Mouse (Mus musculus) cerebellum, adult 2 months (tissue): ENCODE results near the gene Bcl7c. TPM values are rescaled to one million over a fixed set of nuclear protein-coding genes. Genes with fewer than 3 reads are reported as not detected.

Source experiments
- DNase-seq, 2 experiments: peaks; one replicate each; pipeline ENCODE4 v3.0.0; 2021
- H3K27ac ChIP-seq: fragments of 200-500 bp; 2 replicates; pipeline ENCODE4 v1.5.1; 2012; ENCODE audit warnings: low read length, control low read depth, inconsistent platforms; ENCODE audit not compliant: insufficient read depth
- H3K27me3 ChIP-seq: fragments of 200-500 bp; 2 replicates; pipeline ENCODE4 v1.6.1; 2012; ENCODE audit warnings: inconsistent platforms, mild to moderate bottlenecking, low read length, moderate library complexity; ENCODE audit not compliant: control insufficient read depth, insufficient read depth
- H3K4me1 ChIP-seq: fragments of 200-500 bp; 2 replicates; pipeline ENCODE4 v1.6.1; 2011; ENCODE audit warnings: low read length; ENCODE audit not compliant: control insufficient read depth, insufficient read depth
- H3K4me3 ChIP-seq: fragments of 200-500 bp; replicated peaks from 2 replicates; pipeline ENCODE3; 2011; ENCODE audit warnings: mild to moderate bottlenecking, low read depth, low read length, control low read depth; ENCODE audit not compliant: insufficient read depth
- CTCF ChIP-seq: fragments of 200-500 bp; IDR thresholded peaks from 2 replicates; pipeline ENCODE4 v1.5.1; 2011; ENCODE audit warnings: low read depth, mild to moderate bottlenecking, control low read depth, low read length, moderate library complexity, borderline replicate concordance; ENCODE audit not compliant: insufficient read depth
- POLR2A ChIP-seq: fragments of 200-500 bp; IDR thresholded peaks from 2 replicates; pipeline ENCODE4 v1.6.1; 2011; ENCODE audit warnings: low read length, control low read depth, borderline replicate concordance; ENCODE audit not compliant: insufficient read depth
- WGBS: fragments of 180-500 bp; shearing (Covaris S2); methylation state at CpG from one replicate; pipeline ENCODE4 v1.1.7; 2018; 5-methylcytosine and 5-hydroxymethylcytosine counted together
- polyA plus RNA-seq: library from polyadenylated mRNA; depleted of rRNA; stranded (reverse); fragments of >200 nt; gene quantifications from 2 replicates; pipeline ENCODE4 v1.2.3, GENCODE M21; 2012

Bcl7c gene
- polyA plus RNA-seq, 1 experiment: 33.3 TPM

DNA sequence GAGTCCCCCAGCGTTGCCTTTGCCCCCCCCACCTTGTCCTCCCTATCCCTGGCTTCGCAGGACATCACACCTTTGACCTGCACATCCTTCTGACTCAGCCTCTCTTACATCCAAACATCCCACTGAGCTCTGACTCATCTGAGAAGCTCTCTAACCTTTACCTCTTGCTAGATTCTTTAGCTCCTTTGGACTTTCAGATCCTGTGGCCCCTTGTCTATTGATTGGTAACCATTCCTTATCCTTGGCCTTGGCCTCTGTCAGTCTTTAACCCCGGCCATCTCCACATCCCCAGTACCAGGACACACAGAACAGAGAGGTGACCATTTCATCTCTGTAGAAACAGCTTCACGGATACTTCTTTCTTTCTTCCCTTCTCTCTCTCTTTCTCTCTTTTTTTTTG, 21.4 kb upstream of the Bcl7c start:
- WGBS: 63% methylated on average over 4 of the region's 4 CpGs
- Histone ChIP-seq H3K4me1 (no peaks in the 10 kb centered on the region), H3K27me3 (no peaks in the 10 kb centered on the region), H3K4me3 (no peak overlapping the region), H3K27ac (no peak overlapping the region)
- DNase-seq: no peak
- TF ChIP-seq POLR2A (no peak), CTCF (no peak)

- H3K27ac ChIP-seq: no peak overlapping the region
- WGBS: 91% methylated on average over 7 of the region's 7 CpGs
- no peak for TF ChIP-seq CTCF
- TF ChIP-seq POLR2A: no peak
- DNase-seq: peak in 1 of 2 experiments; percentile 4
- H3K4me1 ChIP-seq: no peaks in the 10 kb centered on the region
- H3K4me3 ChIP-seq: no peak overlapping the region
- H3K27me3 ChIP-seq: no peaks in the 10 kb centered on the region
These were observed 19.2 kb upstream of the Bcl7c start for GRCm38 (mm10) chr7:127727898-127728297.

DNA sequence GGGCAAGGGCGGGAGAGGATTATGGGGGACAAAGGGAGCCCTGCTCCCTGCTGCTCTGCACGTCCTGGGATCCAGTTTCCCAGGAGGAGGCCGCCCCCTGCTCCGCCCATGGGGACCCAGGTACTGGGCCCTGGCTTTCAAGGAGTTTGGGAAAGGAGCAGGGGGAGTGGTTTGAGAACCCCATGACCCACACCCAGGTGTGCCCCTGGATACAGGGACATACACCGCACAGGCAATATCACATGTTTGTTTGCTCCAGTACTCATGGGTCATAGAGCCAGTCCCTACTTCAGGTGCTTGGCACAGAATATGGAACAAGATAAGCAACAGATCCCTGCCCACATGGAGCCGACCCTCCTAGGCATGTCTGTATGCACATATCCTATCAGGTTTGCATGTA, 17.2 kb upstream of the Bcl7c start:
- H3K27me3 ChIP-seq: no peaks in the 10 kb centered on the region

GRCm38 (mm10) chr7:127725490-127725889, 16.8 kb upstream of the Bcl7c start:
- no peaks in the 10 kb centered on the region for H3K4me1 ChIP-seq
- TF ChIP-seq POLR2A: no peak
- DNase-seq: peak in 1 of 2 experiments; percentile 5
- H3K27me3 ChIP-seq: no peaks in the 10 kb centered on the region
- H3K27ac ChIP-seq: no peak overlapping the region
- no peak overlapping the region for H3K4me3 ChIP-seq
- 46% methylated on average over 2 of the region's 2 CpGs for WGBS

More for the DNA sequence above, 17.2 kb upstream of the Bcl7c start:
- no peak for TF ChIP-seq POLR2A
- no peak for TF ChIP-seq CTCF
- Histone ChIP-seq H3K4me1 (no peaks in the 10 kb centered on the region), H3K4me3 (no peak overlapping the region), H3K27ac (no peak overlapping the region)
- 63% methylated on average over 6 of the region's 6 CpGs for WGBS
- peak in 1 of 2 experiments; percentile 3 for DNase-seq

DNA sequence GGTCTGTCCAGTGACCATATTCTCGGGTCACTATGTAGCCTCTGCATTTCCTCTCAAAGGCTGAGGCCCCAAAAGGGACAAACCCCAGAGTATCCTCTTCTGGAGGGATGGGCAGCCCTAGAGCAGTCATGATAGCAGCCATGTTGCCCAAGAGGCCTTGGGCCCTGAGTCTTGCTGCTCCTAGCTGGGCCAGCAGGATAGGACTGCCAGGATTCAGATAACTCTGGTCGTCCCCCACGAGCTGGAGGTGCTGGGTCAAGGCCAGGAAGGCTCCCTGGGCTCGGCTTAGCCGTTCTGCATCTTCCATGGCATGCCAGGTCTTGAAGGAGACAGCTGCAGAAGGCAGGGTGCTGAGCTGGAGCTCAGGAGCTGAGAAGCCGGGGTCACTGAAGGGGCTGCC, 10.5 kb upstream of the Bcl7c start:
- no peaks in the 10 kb centered on the region for H3K27me3 ChIP-seq
- H3K4me1 ChIP-seq: no peaks in the 10 kb centered on the region
- TF ChIP-seq POLR2A: no peak
- no peak for TF ChIP-seq CTCF
- H3K27ac ChIP-seq: no peak overlapping the region
- whole genome bisulfite sequencing: 59% methylated on average over 6 of the region's 6 CpGs
- no peak overlapping the region for H3K4me3 ChIP-seq
- peak in 1 of 2 experiments; percentile 11 for DNase-seq

DNA sequence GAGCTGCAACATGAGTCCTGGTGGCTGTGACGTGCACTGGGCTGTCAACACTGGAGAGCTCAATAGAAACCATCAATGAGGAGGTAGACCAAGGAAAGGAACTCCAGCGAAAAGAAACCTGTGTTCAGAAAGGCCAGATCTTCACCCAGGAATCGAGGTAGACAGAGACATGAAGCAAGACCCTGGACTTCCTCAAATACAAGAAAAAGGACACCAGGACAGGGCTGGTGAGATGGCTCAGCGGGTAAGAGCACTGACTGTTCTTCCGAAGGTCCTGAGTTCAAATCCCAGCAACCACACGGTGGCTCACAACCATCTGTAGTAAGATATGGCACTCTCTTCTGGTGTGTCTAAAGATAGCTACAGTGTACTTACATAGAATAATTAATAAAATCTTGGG, 9.6 kb upstream of the Bcl7c start:
- no peak for TF ChIP-seq POLR2A
- no peak for TF ChIP-seq CTCF
- Histone ChIP-seq H3K27me3 (no peaks in the 10 kb centered on the region), H3K4me1 (no peaks in the 10 kb centered on the region), H3K27ac (no peak overlapping the region), H3K4me3 (no peak overlapping the region)
- DNase-seq: peak in 1 of 2 experiments; percentile 7
- WGBS: 92% methylated on average over 6 of the region's 6 CpGs

- WGBS: under 1% methylated on average over 41 of the region's 41 CpGs
- TF ChIP-seq POLR2A: no peak
- TF ChIP-seq CTCF: peak; percentile 46; the same call in 1 of the 2 replicates
- Histone ChIP-seq H3K27me3 (no peaks in the 10 kb centered on the region), H3K4me1 (no peaks in the 10 kb centered on the region), H3K4me3 (peak overlapping the region; percentile 48), H3K27ac (0 out of 2 replicates have a peak overlapping the region, but pooled peaks have one; percentile 15)
- DNase-seq: peak; percentile 82 to 85
These were observed 8.3 kb upstream of the Bcl7c start for GRCm38 (mm10) chr7:127716992-127717391.

GRCm38 (mm10) chr7:127714816-127715215, 6.1 kb upstream of the Bcl7c start:
- no peak overlapping the region for H3K4me3 ChIP-seq
- DNase-seq: no peak
- H3K4me1 ChIP-seq: no peaks in the 10 kb centered on the region
- H3K27ac ChIP-seq: no peak overlapping the region
- no peaks in the 10 kb centered on the region for H3K27me3 ChIP-seq
- TF ChIP-seq CTCF (no peak), POLR2A (no peak)
- WGBS: 87% methylated on average over 4 of the region's 4 CpGs
